Mouse (Mus musculus) midbrain, postnatal 0 days (tissue): Measurements from ENCODE around the gene Sdsl. TPM values are rescaled to one million over a fixed set of nuclear protein-coding genes. Genes with fewer than 3 reads are reported as not detected.

Experiments
- ATAC-seq: fragments of 200-750 bp; cut with Nextera tagmentation; 2 replicates; pipeline ENCODE4 v1.8.0; 2017; ENCODE audit warnings: moderate number of reproducible peaks, mild to moderate bottlenecking, moderate TSS enrichment, moderate library complexity; ENCODE audit not compliant: low FRiP score
- DNase-seq: peaks from one replicate; pipeline ENCODE4 v3.0.0-alpha.2; 2015; ENCODE audit warnings: low spot score
- H3K27ac ChIP-seq: fragments of 300-500 bp; sonication (generic); 2 replicates; pipeline ENCODE4 v1.5.1; 2014; ENCODE audit warnings: low read depth, mild to moderate bottlenecking, low read length, mixed read lengths
- H3K27me3 ChIP-seq: fragments of 300-500 bp; sonication (generic); 2 replicates; pipeline ENCODE4 v1.6.1; 2014; ENCODE audit warnings: low read length, control low read depth, mixed read lengths; ENCODE audit not compliant: insufficient read depth
- H3K36me3 ChIP-seq: fragments of 300-500 bp; sonication (generic); 2 replicates; pipeline ENCODE4 v1.6.1; 2014; ENCODE audit warnings: low read length, control low read depth, mixed read lengths; ENCODE audit not compliant: insufficient read depth
- H3K4me1 ChIP-seq: fragments of 300-500 bp; sonication (generic); 2 replicates; pipeline ENCODE4 v1.6.1; 2014; ENCODE audit warnings: mild to moderate bottlenecking, control low read depth, antibody characterized with exemption, low read length, mixed read lengths; ENCODE audit not compliant: insufficient read depth
- H3K4me2 ChIP-seq: fragments of 300-500 bp; sonication (generic); 2 replicates; pipeline ENCODE4 v1.6.1; 2014; ENCODE audit warnings: low read depth, mild to moderate bottlenecking, low read length, mixed read lengths; ENCODE audit not compliant: poor library complexity, severe bottlenecking
- H3K4me3 ChIP-seq: fragments of 300-500 bp; sonication (generic); 2 replicates; pipeline ENCODE4 v1.5.1; 2014; ENCODE audit warnings: low read depth, mild to moderate bottlenecking, low read length, moderate library complexity
- H3K9ac ChIP-seq: fragments of 300-500 bp; sonication (generic); replicated peaks from 2 replicates; pipeline ENCODE4 v1.6.1; 2014; ENCODE audit warnings: mild to moderate bottlenecking, low read length, moderate library complexity, mixed read lengths; ENCODE audit not compliant: poor library complexity, severe bottlenecking
- H3K9me3 ChIP-seq: fragments of 300-500 bp; sonication (generic); 2 replicates; pipeline ENCODE4 v1.6.1; 2016; ENCODE audit warnings: low read length, control low read depth
- CTCF ChIP-seq: IDR thresholded peaks from 2 replicates; pipeline ENCODE4 v1.5.1; 2016; ENCODE audit warnings: antibody characterized with exemption, mild to moderate bottlenecking
- WGBS: fragments of 180-500 bp; shearing (Covaris S2); extraction: QIAGEN DNeasy Blood & Tissue Kit; methylation state at CpG from one replicate; pipeline ENCODE4 v1.1.7; 2014; 5-methylcytosine and 5-hydroxymethylcytosine counted together
- polyA plus RNA-seq: library from polyadenylated mRNA; unstranded; fragments of >200 nt; fragmentation: Nextera tagmentation; extraction: Ambion mirVana; gene quantifications from 2 replicates; pipeline ENCODE4 v1.2.1, GENCODE M21; 2015
- total RNA-seq: library from RNA; depleted of rRNA; stranded (reverse); fragments of >200 nt; gene quantifications from 2 replicates; pipeline ENCODE4 v1.2.3, GENCODE M21; 2014

Sdsl gene
- total and polyA plus RNA-seq, 2 experiments from 2014 or later: 4.4 to 6.0 TPM

- peak overlapping the region; percentile 85 for H3K27ac ChIP-seq
- peak overlapping the region; percentile 57 for H3K4me2 ChIP-seq
- H3K4me3 ChIP-seq: peak overlapping the region; percentile 28
- H3K9ac ChIP-seq: peak overlapping the region; percentile 69
- DNase-seq (no peak), ATAC-seq (no peak)
- no peaks in the 10 kb centered on the region for H3K4me1 ChIP-seq
- 3% methylated on average over 21 of the region's 21 CpGs for WGBS
- H3K36me3 ChIP-seq: no peaks in the 10 kb centered on the region
- peaks cover 36% of the 10 kb centered on the region for H3K27me3 ChIP-seq
- no peaks in the 10 kb centered on the region for H3K9me3 ChIP-seq
- TF ChIP-seq CTCF: no peak
Measured at GRCm38 (mm10) chr5:120428189-120428838, 44.3 kb downstream of the Sdsl start.

DNA sequence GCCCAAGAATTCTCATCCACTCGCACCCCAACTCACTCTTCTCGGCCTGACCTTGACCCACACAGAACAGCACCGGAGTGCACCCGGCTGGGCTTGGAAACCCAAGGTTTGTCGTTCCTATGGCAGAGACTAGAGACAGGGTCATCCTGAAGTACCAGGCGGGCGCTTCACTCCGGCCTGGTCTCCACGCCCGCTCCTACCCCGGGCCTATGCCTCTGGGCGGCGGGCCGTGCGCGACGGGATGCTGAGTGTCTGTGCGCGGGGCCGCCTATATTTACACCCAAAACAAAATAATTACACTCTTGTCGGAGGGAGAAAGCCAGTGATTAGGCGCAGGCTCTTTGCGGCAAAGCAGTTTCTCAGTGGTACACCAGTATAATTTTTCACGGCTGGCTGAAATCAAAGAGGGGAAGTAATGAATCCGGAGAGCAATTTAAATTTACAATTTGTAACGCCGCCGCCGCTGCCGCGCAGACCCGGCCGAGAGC is 45.1 kb downstream of the Sdsl start:
- ATAC-seq: no peak
- Histone ChIP-seq H3K9ac (peak overlapping the region; percentile 69), H3K27ac (peak overlapping the region; percentile 85), H3K27me3 (peaks cover 43% of the 10 kb centered on the region), H3K9me3 (no peaks in the 10 kb centered on the region), H3K4me3 (peak overlapping the region; percentile 28), H3K36me3 (no peaks in the 10 kb centered on the region), H3K4me2 (peak overlapping the region; percentile 57), H3K4me1 (no peaks in the 10 kb centered on the region)
- no peak for TF ChIP-seq CTCF
- no peak for DNase-seq
- under 1% methylated on average over 33 of the region's 33 CpGs for WGBS

DNA sequence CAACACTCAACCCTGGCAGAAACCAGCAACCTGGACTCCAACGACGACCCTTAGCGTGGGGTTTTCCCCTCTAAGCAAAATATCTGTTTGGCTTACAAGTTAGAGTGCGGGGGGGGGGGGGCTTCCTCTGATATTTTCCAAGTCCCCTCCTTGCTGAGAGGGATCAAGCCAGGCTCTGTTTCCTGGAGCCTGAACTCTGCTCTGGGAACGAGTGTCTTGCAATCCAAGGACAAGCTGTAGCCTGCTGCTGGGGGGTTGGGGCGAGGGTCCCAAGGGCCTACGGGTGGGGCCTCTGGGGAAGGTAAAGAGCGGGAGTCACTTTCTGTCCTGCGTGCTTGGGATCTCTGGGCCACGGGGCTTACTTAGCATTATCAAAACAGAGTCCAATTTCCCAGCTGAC is 46.0 kb downstream of the Sdsl start:
- Histone ChIP-seq H3K9ac (peak overlapping the region; percentile 69), H3K27me3 (peaks cover 43% of the 10 kb centered on the region)

GRCm38 (mm10) chr5:120425711-120426110 is 46.9 kb downstream of the Sdsl start:
- ATAC-seq (no peak), DNase-seq (no peak)
- no peaks in the 10 kb centered on the region for H3K4me1 ChIP-seq
- H3K4me2 ChIP-seq: peak overlapping the region; percentile 57
- no peak for TF ChIP-seq CTCF
- H3K4me3 ChIP-seq: peak overlapping the region; percentile 32
- H3K9ac ChIP-seq: peak overlapping the region; percentile 68
- 2% methylated on average over 12 of the region's 20 CpGs for WGBS
- H3K36me3 ChIP-seq: no peaks in the 10 kb centered on the region
- no peaks in the 10 kb centered on the region for H3K9me3 ChIP-seq
- H3K27me3 ChIP-seq: peaks cover 47% of the 10 kb centered on the region
- H3K27ac ChIP-seq: peak overlapping the region; percentile 85

More for the DNA sequence above, 46.0 kb downstream of the Sdsl start:
- DNase-seq (no peak), ATAC-seq (no peak)
- Histone ChIP-seq H3K4me1 (no peaks in the 10 kb centered on the region), H3K9me3 (no peaks in the 10 kb centered on the region), H3K27ac (peak overlapping the region; percentile 85), H3K4me2 (peak overlapping the region; percentile 57), H3K36me3 (no peaks in the 10 kb centered on the region), H3K4me3 (peak overlapping the region; percentile 28; the same call in 1 of the 2 replicates)
- 2% methylated on average over 10 of the region's 10 CpGs for WGBS
- TF ChIP-seq CTCF: no peak

DNA sequence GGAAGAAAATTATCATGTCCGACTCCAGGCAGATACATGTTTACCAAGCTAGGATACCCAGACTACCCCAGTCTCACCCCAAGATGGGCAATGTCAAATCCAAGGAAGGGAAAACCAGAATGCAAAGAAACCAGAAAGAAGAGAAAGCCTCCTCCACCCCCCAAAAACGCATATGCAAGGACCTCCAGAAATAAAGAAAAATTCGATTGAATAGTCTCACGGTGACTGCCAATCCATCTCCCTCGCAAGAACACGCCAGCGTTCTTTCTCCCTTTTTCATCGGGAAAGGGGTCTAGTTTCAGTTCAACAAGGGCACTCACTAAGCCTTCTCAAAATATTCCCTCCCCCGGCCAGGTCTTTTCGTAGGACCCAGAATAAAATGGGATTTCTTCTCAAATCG is 48.0 kb downstream of the Sdsl start:
- no peak for DNase-seq
- peak overlapping the region; percentile 68 for H3K9ac ChIP-seq

DNA sequence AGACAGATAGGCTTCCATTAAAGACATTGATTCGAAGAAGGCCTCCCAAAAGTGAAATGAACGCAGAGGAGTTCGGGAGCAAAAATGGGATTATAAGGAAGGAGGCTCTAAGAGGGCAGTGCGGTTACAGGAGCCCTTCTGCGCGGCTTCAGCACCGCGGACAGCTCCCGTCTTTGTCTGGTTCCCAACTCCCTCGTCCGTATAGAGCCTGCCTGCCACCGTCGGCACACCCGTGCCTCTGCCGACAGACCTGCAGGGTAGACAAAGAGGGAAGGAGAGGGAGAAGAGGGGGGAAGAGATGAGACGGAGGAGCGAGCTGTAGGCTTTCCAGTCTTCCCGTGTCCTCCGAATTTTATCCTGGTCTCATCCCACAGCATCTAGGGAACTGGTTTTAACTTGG is 48.6 kb downstream of the Sdsl start:
- H3K27ac ChIP-seq: peak overlapping the region; percentile 85
- H3K4me1 ChIP-seq: no peaks in the 10 kb centered on the region
- no peaks in the 10 kb centered on the region for H3K9me3 ChIP-seq
- H3K36me3 ChIP-seq: no peaks in the 10 kb centered on the region
- ATAC-seq (no peak), DNase-seq (peak; percentile 67)
- H3K4me2 ChIP-seq: peak overlapping the region; percentile 57
- 2% methylated on average over 19 of the region's 19 CpGs for WGBS
- no peak for TF ChIP-seq CTCF
- H3K4me3 ChIP-seq: peak overlapping the region; percentile 32
- peaks cover 38% of the 10 kb centered on the region for H3K27me3 ChIP-seq
- H3K9ac ChIP-seq: peak overlapping the region; percentile 68

More for the DNA sequence above, 48.0 kb downstream of the Sdsl start:
- Histone ChIP-seq H3K27ac (peak overlapping the region; percentile 85), H3K27me3 (peaks cover 41% of the 10 kb centered on the region), H3K36me3 (no peaks in the 10 kb centered on the region), H3K4me1 (no peaks in the 10 kb centered on the region), H3K9me3 (no peaks in the 10 kb centered on the region), H3K4me2 (peak overlapping the region; percentile 57), H3K4me3 (peak overlapping the region; percentile 32)
- no peak for ATAC-seq
- no peak for TF ChIP-seq CTCF
- 2% methylated on average over 11 of the region's 11 CpGs for WGBS
